Mouse (Mus musculus): ENCODE results near the gene Itpkb.

The Itpkb gene

GRCm38 (mm10) chr1:180462983-180463475 lies 132.7 kb downstream of the Itpkb start:
- DNase-seq (ENCODE audit: low spot score in 2 of 2) = no peak

DNA sequence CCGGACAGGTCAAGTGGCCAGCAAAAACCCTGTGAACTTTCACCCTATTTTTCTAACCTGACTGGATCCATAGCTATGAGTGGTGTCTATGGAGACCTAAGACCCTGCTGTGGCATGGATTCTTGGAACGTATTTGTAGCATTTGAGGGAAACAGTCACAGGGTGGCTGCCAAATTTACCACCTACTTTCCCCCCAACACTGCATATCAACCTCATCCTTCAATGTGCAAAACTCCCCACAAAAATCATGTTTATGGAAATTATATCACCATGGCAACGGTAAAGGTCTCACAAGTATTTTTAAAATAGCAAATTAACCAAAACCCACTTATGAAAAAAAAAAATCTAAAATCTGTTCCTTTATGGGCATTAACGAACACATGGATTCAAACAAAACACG lies 134.1 kb downstream of the Itpkb start:
- DNase-seq (ENCODE audit: low spot score in 2 of 2) = no peak

GRCm38 (mm10) chr1:180465620-180466019 lies 135.3 kb downstream of the Itpkb start:
- peak in 1 of 2 experiments; percentile 72 for DNase-seq (ENCODE audit: low spot score in 2 of 2)

DNA sequence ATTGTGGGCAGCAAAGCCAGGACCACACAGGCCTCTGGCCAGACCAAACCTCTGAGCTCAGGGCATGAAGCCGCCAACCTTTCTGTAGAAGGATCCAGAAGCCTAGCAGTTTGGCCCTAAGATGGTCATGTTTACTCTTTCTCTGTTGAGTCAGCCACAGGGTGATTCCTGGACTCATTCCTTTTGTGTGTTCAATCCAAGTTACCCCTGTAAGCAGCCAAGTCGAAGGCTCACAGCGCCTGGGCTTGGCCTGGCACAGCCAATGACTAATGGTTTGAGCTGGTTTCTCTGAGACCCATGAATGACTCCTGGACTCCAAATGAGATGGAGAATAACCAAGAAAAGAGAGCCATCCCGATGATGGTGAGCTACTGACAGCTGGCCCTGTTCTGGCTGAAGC lies 137.7 kb downstream of the Itpkb start:
- no peak for DNase-seq (ENCODE audit: low spot score in 2 of 2)

DNA sequence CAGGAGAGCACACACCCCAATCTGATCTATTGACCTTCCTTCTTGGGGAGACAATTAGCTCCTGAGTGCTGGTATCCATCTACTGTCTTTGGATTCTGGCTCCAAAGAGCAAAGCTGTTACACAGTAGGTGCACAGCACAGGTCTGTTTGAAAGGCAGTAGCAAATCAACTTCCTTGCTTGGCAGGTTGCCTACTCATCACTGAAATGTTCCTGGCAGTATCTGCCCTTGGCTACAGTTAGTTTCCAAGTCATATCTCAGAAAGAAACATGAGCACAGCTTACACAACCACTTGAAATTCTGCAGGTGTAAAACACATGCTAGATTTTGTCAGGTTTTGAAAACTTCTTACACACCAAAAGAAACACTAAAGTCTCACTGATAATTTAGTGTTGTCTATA lies 143.3 kb downstream of the Itpkb start:
- no peak for DNase-seq (ENCODE audit: low spot score in 2 of 2)

All from left cerebral cortex, adult 9 months (tissue).